Mouse (Mus musculus) ovary, postnatal 10 days (tissue): ENCODE results near the gene Kprp.
"Not testable (repeated sequence)": the region's sequence is repeated elsewhere in the genome, so short reads cannot be mapped to it uniquely, and the experiment has no call there.

Source experiments
- DNase-seq: peaks from one replicate; pipeline ENCODE4 v3.0.0; 2022; ENCODE audit warnings: low spot score

The Kprp gene

DNA sequence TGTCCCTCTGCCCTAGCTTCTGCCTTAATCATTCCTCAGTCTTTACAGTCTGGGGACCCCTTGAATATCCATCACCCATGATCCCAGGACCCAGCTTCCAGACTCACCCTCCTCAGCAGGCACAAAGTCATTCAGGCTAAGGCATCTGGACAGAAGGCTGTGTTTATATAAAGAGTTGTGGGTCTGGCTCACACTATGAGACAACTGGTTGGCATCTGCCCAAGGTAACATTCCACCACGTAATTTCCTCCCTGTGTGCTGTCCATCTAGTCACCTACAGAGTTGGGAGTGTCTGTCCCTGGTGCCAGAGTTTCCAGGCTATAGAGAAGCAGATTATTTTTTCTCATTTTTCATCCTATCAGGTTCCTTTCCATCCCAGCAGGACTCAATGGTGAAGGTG, at the start of gene Kprp:
TSS of gene Kprp (minus strand) at position 140 of the 400 bp plus-strand sequence.
- no peak for DNase-seq

DNA sequence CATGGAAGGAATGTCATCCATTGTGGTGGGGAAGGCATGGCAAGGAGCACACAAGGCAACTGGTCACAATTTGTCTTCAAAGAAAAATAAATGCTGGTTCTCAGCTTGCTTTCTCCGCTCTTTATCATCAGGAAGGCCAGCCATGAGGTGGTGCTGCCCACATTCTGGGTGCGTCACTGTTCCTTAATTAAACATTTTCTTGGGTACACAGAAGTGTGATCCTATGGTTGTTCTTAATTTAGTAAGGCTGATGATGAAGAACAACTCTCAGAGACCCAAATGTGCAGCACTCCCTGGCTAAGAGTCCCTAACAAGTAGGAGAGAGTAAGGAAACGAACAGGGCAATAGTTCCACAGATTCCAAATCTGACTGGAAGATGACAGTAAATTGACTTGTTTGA, 47.1 kb upstream of the Kprp start:
- no peak for DNase-seq

DNA sequence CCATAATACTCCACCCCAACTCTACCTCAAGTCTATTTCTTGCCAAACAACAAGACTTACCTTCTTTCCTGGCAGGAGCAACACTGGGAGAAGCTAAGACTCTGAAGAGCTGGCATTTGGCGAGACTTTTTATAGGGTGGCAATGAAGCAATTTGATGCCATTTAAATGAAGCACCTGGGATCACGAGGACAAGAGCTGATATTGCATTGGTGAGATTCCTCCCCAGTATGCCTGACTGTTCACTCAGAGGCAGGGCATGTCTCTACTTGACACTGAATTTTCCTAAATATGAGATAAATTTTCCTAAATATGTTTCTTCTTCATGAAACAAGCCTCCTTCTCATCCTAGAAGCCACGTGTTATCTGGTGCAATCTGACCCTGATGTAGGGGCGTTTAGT, 43.1 kb upstream of the Kprp start, which contains the start of gene 2310050C09Rik:
TSS of gene 2310050C09Rik (minus strand) at position 101 of the 400 bp plus-strand sequence.
- no peak for DNase-seq

DNA sequence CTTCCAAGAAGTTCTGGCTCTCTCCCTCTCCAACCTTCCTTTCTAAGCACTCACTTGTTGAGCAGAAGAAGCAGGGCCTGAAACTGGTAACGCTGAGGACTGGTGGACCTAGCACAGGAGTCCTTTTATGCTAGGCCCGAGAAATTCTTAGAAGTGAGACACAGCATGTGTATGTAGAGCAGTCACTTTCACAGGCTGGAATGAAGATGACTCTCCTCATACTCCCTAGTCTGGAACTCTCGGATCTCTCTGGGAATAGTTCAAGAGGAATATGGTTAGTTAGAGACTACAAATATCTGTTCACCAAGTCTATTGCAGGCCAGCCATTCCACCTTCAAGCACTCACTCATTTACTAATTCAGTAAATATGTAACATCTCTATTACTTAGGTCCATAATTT, 24.1 kb upstream of the Kprp start, which contains the start of gene Lce1l:
TSS of gene Lce1l (minus strand) at position 101 of the 400 bp plus-strand sequence.
- no peak for DNase-seq

DNA sequence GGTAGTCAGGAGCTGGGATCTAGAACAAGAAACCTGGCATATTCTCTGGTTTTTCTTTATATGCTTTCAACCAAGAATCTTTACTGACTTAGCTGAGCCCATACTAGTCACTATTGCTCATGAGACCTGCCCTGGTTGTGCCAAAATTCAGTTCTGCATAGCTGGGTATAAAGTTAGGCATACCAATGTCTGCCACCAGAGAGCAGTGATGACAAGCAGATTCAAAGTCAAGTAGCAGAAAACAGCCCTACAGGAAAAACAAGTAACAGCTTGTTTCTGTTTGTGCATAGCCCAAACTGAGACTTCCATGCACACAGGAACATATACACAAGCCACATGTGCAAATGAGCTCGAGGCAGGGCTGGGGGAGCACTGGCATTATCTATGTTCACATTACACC, 1.2 kb downstream of the Kprp start:
- no peak for DNase-seq

DNA sequence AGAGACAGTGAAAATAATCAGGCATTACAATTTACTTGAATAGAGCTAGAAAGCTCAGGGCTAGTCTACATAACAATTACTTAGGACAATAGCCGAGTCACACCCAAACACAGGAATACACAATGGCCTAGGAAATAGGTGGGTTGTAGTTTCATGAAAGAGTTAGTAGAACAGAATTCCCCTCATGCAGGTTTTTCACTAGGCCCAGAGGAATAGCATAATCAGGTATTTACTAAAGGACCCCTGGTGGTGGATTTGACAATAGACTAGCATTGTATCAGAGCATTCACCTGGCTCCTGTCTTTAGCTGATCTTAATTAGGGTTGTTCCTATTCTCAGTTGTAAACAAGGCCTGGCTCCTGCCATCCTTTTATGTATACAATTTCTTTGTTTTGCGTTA, 11.0 kb downstream of the Kprp start:
- DNase-seq: not testable (repeated sequence)

DNA sequence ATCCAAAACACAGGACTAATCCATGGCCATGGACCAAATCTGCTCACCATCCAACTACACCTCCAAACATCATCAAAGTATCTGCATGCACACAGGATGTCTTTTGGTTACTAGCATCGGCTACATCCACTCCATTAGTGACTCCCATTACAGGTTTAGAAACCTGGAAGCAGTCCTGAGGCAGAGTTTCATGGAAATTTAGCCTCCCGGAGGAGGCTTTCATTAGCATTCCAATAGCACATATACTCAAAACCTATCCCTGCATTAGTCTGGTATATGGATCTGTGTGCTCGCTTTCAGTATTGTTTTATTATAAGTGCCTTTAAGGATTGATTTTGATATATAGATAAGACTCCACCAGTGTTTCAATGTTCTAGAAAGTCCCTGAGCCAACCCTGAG, 11.5 kb downstream of the Kprp start:
- no peak for DNase-seq

DNA sequence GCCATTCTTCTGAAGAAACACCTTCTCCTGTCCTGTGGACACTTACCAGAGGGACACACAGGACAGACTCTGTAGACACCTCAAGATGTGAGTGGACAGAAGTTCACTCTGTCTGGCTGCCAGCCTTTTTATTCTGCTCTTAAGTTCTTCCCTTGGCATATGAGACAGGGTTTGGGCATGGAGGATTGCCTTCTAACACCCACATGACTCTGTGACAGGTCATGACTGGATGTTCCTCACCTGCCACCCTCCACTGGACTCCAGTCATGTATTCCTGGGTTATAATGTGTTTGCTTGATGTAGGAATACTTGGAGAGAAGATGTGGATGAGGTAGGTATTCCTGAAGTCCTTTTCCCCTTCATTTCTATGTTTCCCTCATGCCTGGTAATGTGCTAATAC, 19.3 kb downstream of the Kprp start, which contains the start of gene Lce1k:
TSS of gene Lce1k (minus strand) at position 101 of the 400 bp plus-strand sequence.
- DNase-seq: no peak

DNA sequence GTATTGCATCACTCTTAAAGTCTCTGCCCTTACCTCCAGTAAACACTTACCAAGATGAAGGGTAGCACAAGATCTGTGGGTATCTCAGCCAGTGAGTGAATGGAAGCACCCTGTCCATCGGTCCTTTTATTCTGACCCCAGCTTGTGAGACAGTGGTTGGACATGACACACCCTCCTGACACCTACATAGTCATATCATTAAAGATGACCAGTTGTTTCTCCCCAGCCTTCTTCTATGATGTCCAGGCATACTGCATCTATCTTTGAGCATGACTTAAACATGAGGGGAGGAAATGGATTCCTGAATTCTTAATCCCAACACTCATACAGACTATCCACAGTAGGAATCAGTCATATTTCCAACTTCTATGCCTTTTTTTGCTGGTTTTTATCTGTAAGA, 36.6 kb downstream of the Kprp start, which contains the start of gene Lce1j:
TSS of gene Lce1j (minus strand) at position 101 of the 400 bp plus-strand sequence.
- no peak for DNase-seq

DNA sequence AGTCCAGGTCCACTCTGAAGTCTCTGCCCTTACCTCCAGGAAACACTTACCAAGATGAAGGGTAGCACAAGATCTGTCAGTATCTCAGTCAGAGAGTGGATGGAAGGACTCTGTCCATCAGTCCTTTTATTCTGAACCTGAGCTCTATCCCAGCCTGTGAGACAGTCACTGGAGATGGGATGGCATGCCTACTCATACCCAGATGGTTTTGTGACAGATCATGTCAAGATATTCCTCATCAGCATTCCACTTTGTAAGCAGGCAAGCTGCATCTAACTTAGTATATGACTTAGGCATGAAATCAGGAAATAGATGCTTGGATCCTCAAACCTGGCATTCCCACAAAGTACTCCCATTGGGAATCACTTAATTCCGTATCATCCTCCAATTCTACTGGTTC, 48.2 kb downstream of the Kprp start, which contains the start of gene Lce1i:
TSS of gene Lce1i (minus strand) at position 101 of the 400 bp plus-strand sequence.
- no peak for DNase-seq
